Mouse (Mus musculus): ENCODE measurements around the gene Ldhc.

Gene Ldhc

GRCm38 (mm10) chr7:46899343-46899742, 38.3 kb downstream of the Ldhc start:
- DNase-seq (ENCODE audit: low read depth in 1 of 2, low spot score in 2 of 2) = no peak

GRCm38 (mm10) chr7:46911250-46911649, 50.2 kb downstream of the Ldhc start:
- no peak for DNase-seq (ENCODE audit: low read depth in 1 of 2, low spot score in 2 of 2)

- no peak for DNase-seq (ENCODE audit: low read depth in 1 of 2, low spot score in 2 of 2)
Observed at GRCm38 (mm10) chr7:46916376-46916775, 55.4 kb downstream of the Ldhc start.

- no peak for DNase-seq (ENCODE audit: low read depth in 1 of 2, low spot score in 2 of 2)
Observed at GRCm38 (mm10) chr7:46918678-46919371, 57.8 kb downstream of the Ldhc start.

- peak; percentile 87 to 90 for DNase-seq (ENCODE audit: low read depth in 1 of 2, low spot score in 2 of 2)
Observed at GRCm38 (mm10) chr7:46919551-46920176, 58.7 kb downstream of the Ldhc start, which contains the start of gene Tsg101. TSS of gene Tsg101 (minus strand) at chr7:46919969.

- peak in 1 of 2 experiments; percentile 17 for DNase-seq (ENCODE audit: low read depth in 1 of 2, low spot score in 2 of 2)
Observed at GRCm38 (mm10) chr7:46922075-46922474, 61.1 kb downstream of the Ldhc start.

All from monocyte, adult 2 months (primary cell).